Mouse (Mus musculus) small intestine, adult 2 months (tissue): ENCODE measurements around the gene Rbms3.

Source experiments
- CTCF ChIP-seq: fragments of 200-500 bp; IDR thresholded peaks from 2 replicates; pipeline ENCODE4 v1.5.1; 2012; ENCODE audit warnings: low read depth, mild to moderate bottlenecking, control low read depth, inconsistent platforms, low read length, moderate library complexity, mixed read lengths; ENCODE audit not compliant: insufficient replicate concordance, insufficient read length; ENCODE audit errors: extremely low read depth
- POLR2A ChIP-seq: fragments of 200-500 bp; IDR thresholded peaks from 2 replicates; pipeline ENCODE4 v1.6.1; 2012; ENCODE audit warnings: low read depth, mild to moderate bottlenecking, control low read depth, inconsistent platforms, low read length, moderate library complexity

GRCm38 (mm10) chr9:117076785-117077184 is 552.9 kb downstream of the Rbms3 start:
- no peak for TF ChIP-seq POLR2A
- TF ChIP-seq CTCF, result no peak
